Mouse (Mus musculus): Measurements from ENCODE around the gene Hist1h4j. TPM values are rescaled to one million over a fixed set of nuclear protein-coding genes. Genes with fewer than 3 reads are reported as not detected.
"Not testable (repeated sequence)": the region's sequence is repeated elsewhere in the genome, so short reads cannot be mapped to it uniquely, and the experiment has no call there.

The Hist1h4j gene
- total RNA-seq, 2 experiments from 2014 or later: 21.0 to 22.9 TPM

DNA sequence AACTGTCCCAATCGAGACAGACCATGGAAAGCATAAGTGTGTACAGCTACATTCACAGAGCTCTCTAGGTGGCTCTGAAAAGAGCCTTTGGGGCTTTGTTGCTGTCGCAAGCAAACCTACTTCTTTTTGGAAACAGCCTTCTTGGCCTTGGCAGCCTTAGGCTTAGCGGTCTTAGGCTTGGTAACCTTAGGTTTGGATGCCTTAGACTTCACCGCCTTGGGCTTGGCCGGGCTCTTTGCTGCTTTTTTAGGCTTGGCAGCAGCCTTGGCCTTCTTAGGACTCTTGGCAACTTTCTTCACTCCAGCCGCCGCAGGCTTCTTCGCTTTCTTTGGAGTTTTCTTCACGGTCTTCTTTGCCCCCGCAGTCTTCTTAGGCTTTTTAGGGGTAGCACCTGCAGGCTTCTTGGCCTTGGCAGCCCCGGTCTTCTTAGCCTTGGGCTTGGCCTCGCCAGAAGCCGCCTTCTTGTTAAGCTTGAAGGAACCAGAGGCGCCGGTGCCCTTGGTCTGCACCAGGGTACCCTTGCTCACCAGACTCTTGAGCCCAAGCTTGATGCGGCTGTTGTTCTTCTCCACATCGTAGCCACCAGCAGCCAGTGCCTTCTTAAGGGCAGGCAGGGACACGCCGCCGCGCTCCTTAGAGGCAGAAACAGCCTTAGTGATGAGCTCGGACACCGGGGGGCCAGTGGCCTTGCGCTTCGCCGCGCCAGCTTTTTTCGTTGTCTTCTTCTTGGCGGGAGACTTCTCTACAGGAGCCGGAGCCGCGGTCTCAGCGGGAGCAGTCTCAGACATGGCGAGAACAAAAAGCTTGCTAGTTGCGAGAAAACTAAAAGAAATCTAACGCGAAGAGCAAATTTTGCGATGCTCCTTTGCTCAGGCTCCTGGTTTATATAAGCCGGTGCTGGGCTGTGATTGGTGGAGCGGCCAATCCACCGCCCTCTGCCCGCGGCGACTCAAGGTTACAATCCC lies 45.2 kb downstream of the Hist1h4j start, which contains the start of gene Hist1h1b:
Gene Hist1h1b, minus strand, starts transcription at position 859 of the 965 bp plus-strand sequence.
- peak; percentile 71 to 77 for DNase-seq (ENCODE audit: low spot score in 2 of 2)

DNA sequence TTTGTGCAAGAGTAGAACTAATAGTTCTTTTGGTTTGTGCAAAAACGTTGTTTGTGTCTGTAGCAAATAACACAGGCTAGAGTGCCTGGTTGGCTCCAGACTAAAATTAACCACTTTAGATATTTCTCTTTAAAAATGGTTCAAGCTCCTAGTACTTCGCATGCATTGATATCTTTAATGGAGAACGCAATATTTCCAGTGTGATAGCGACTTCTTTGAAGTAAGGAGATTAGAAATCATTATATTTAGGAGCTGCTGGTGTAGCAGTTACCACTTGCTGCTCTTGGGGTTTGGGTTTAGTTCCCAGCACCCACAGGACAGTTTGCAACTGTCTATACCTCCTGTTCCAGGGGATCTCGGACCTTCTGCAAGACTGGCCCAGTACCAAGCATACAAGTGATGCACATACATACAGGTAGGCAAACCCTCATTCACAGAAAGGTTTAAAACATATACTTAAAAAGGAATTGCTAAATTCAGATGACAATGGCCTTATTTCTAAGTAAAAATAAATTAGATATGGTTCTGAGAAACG lies 46.2 kb downstream of the Hist1h4j start:
- DNase-seq (ENCODE audit: low spot score in 2 of 2): no peak

DNA sequence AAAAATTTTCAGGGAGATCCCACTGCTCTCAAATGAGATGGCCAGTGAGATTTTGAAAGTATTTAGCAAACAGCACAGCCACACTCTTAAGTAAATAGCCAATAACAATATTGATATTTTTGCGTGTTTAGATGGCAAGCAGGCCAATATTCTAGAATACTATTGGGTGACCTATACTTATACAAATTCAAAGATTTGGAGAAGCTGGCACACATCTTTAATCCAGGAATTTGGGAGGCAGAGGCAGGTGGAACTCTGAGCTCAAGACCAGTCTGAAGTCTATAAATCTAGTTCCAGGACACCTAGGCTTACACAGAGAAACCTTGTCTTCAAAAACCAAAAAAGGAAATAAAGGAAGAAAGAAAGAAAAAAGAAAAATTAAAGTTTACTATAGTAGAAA lies 46.8 kb downstream of the Hist1h4j start:
- DNase-seq (ENCODE audit: low spot score in 2 of 2): no peak

DNA sequence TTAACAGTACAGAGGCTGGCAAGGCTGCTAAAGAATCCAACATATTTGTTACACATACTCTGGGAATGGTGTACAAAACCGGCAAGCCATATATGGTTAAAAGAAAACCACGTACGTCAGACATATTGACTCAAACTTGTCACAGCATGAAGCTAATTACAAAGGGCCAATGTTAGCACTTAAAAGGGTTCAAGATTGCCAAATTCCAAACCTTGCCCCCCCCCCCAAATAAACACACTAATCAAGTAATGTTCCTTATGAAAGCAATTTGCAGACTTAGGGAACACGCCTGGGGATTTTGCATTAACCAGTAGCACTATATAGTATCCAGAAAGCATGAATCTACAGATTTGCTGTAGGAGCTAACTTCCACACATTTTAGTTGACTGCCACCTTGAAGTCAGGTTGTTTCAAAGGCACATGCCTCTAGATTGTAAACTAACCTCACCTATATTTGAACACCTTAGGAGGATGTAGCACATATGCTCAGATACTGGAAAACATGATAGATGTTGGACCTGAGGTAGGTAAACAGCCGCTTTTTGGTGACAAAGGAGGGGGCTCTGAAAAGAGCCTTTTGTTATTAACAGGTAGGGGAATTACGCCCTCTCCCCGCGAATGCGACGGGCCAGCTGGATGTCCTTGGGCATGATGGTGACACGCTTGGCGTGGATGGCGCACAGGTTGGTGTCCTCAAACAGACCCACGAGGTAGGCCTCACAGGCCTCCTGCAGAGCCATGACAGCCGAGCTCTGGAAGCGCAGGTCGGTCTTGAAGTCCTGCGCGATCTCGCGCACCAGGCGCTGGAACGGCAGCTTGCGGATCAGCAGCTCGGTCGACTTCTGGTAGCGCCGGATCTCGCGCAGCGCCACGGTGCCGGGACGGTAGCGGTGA lies 47.7 kb downstream of the Hist1h4j start:
- DNase-seq (ENCODE audit: low spot score in 2 of 2): not testable (repeated sequence)

DNA sequence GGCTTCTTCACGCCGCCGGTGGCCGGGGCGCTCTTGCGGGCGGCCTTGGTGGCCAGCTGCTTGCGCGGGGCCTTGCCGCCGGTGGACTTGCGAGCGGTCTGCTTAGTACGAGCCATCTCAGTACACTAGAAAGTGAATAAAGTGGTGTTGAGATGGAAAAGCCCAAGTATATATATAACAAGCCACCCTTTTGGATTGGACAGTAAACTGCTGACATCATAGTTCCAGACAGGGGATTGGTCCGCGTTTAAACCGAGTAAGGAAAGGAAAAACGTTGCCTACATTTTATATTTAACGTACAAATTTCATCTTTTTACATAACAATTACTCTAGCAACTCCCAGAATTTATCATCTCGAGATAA lies 48.4 kb downstream of the Hist1h4j start, which contains the start of gene Hist1h3i:
Gene Hist1h3i, minus strand, starts transcription at position 116 of the 363 bp plus-strand sequence.
- DNase-seq (ENCODE audit: low spot score in 2 of 2): peak; percentile 60 to 62

DNA sequence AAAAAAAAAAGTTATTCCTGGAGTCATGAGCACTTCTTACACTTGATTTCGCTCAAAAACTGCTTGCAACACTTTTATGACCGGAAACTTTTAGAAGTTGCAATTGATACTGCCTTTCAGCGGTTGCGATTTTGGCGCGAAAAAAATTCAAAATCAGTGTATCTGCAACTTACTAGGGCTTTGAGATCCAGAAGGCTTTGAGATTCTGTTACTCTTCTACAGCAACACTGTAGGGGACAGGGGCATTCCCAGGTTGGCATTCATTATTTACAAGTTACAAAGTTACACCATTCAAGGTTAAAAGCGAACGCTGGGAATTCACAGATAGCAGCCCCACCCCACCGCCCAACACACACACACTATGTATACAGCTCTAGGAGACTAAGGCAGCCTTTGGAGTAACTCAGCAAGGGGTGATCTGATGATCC lies 48.9 kb downstream of the Hist1h4j start:
- DNase-seq (ENCODE audit: low spot score in 2 of 2): no peak

DNA sequence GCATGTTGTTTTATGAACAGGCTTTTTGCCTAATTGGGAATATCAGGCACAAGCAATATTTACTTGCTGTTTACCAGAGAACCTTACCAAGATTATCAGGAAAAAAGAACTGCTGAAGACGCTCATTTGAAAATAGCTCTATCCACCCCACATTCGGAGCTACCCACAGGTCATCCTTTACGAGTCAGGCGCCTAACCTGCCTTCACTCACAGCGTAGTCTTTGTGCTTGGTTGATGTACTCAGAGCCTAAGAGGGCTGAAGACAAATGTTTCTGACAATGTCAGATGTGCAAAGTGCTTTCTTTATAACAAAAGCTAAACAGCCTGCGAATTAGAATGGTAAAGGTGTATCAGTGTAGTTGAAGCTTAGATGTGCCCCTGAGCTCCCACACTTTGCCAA lies 49.4 kb downstream of the Hist1h4j start:
- no peak for DNase-seq (ENCODE audit: low spot score in 2 of 2)

Small RNA genes lying within 50 kb of the gene (microRNA-seq; reads per million reads assigned to microRNA genes)
- gene Gm44357 (0 reads per million in 2 experiments), gene Gm44367 (0 reads per million in 2 experiments), gene Gm44454 (0 reads per million in 2 experiments)

Other genes with a start within 250 kb of the Hist1h4j start
- gene AK157302, start 239.8 kb upstream of the Hist1h4j start, total RNA-seq (2021): 10 to 100 TPM; 21.6 to 25.9 TPM
- 10 to 100 TPM; 60.5 to 66.3 TPM for gene Gm11273, start 233.6 kb upstream of the Hist1h4j start, total RNA-seq (2021)
- gene Zkscan8, start 203.9 kb upstream of the Hist1h4j start, total RNA-seq (2021): 10 to 100 TPM; 13.1 to 18.5 TPM
- not detected for gene Olfr1366, start 192.3 kb upstream of the Hist1h4j start, total RNA-seq (2021)
- not detected for gene Olfr1535, start 175.2 kb upstream of the Hist1h4j start, total RNA-seq (2021)
- gene Olfr1364, start 153.3 kb upstream of the Hist1h4j start, total RNA-seq (2021): not detected
- not detected for gene Olfr1362, start 121.0 kb upstream of the Hist1h4j start, total RNA-seq (2021)
- not detected for gene Olfr11, start 92.5 kb upstream of the Hist1h4j start, total RNA-seq (2021)
- not detected for gene Olfr1361, start 71.7 kb upstream of the Hist1h4j start, total RNA-seq (2021)
- not detected for gene Olfr1360, start 57.7 kb upstream of the Hist1h4j start, total RNA-seq (2021)
- not detected for gene Olfr1359, start 37.0 kb upstream of the Hist1h4j start, total RNA-seq (2021)
- 10 to 100 TPM; 20.0 to 20.4 TPM for gene Hist1h2bl, start 18.9 kb upstream of the Hist1h4j start, total RNA-seq (2021)
- 10 to 100 TPM; 20.3 to 34.8 TPM for gene Hist1h2ai, start 18.6 kb upstream of the Hist1h4j start, total RNA-seq (2021)
- gene Hist1h3h, start 17.4 kb upstream of the Hist1h4j start, total RNA-seq (2021): 10 to 100 TPM; 57.9 to 62.6 TPM
- gene Hist1h2bm, start 13.0 kb upstream of the Hist1h4j start, total RNA-seq (2021): 1 to 10 TPM; 2.7 to 2.9 TPM
- gene Hist1h4k, start 15.4 kb downstream of the Hist1h4j start, total RNA-seq (2021): 100 to 1,000 TPM; 420 to 436 TPM
- 10 to 100 TPM; 10.2 to 19.7 TPM for gene Hist1h2ak, start 18.8 kb downstream of the Hist1h4j start, total RNA-seq (2021)
- gene Hist1h2bn, start 19.1 kb downstream of the Hist1h4j start, total RNA-seq (2021): 1 to 10 TPM; 6.3 to 9.2 TPM
- 1 to 10 TPM; 8.4 to 9.0 TPM for gene Hist1h1b, start 45.6 kb downstream of the Hist1h4j start, total RNA-seq (2021)
- gene Hist1h3i, start 48.3 kb downstream of the Hist1h4j start, total RNA-seq (2021): 10 to 100 TPM; 65.2 to 77.9 TPM
- 1 to 10 TPM; 1.1 to 2.8 TPM for gene Hist1h2an, start 52.2 kb downstream of the Hist1h4j start, total RNA-seq (2021)
- 1 to 10 TPM; 4.1 to 7.0 TPM for gene Hist1h2bp, start 52.4 kb downstream of the Hist1h4j start, total RNA-seq (2021)
- gene Hist1h2bq, start 75.1 kb downstream of the Hist1h4j start, total RNA-seq (2021): 10 to 100 TPM; 23.2 to 34.4 TPM
- gene Hist1h2ao, start 75.4 kb downstream of the Hist1h4j start, total RNA-seq (2021): 1 to 10 TPM in 1 of 2 experiments, not detected in 1; 6.2 TPM
- gene Hist1h4m, start 76.7 kb downstream of the Hist1h4j start, total RNA-seq (2021): 100 to 1,000 TPM; 252 to 307 TPM
- 10 to 100 TPM; 48.9 to 61.1 TPM for gene Hist1h4n, start 97.1 kb downstream of the Hist1h4j start, total RNA-seq (2021)
- gene Hist1h2ap, start 98.4 kb downstream of the Hist1h4j start, total RNA-seq (2021): 10 to 100 TPM; 27.2 to 27.7 TPM
- 10 to 100 TPM; 22.9 to 33.6 TPM for gene Hist1h2br, start 98.7 kb downstream of the Hist1h4j start, total RNA-seq (2021)
- gene Zfp184, start 210.0 kb downstream of the Hist1h4j start, total RNA-seq (2021): 1 to 10 TPM; 3.0 to 3.8 TPM
- not detected for gene Pom121l2, start 246.1 kb downstream of the Hist1h4j start, total RNA-seq (2021)

Measured in left cerebral cortex, adult 18-20 months (tissue).